Mouse (Mus musculus): ENCODE results near the gene Dbp. TPM values are rescaled to one million over a fixed set of nuclear protein-coding genes. Genes with fewer than 3 reads are reported as not detected.
A peak's percentile ranks its signal among the peaks of the same experiment; 100 is the strongest.

Dbp gene
- polyA plus RNA-seq, 1 experiment from 2014 or later: 3.5 TPM

- H3K4me1 ChIP-seq (ENCODE audit: control insufficient read depth, insufficient read depth, low read length): no peaks in the 10 kb centered on the region
- H3K9ac ChIP-seq (ENCODE audit: low read length): no peak overlapping the region
- 76% methylated on average over 11 of the region's 11 CpGs for WGBS
- ATAC-seq (ENCODE audit: low FRiP score) (no peak), DNase-seq (ENCODE audit: low spot score, missing footprints) (no peak)
- H3K4me2 ChIP-seq: no peak overlapping the region
- no peaks in the 10 kb centered on the region for H3K9me3 ChIP-seq (ENCODE audit: control insufficient read depth, low read length)
- no peaks in the 10 kb centered on the region for H3K27me3 ChIP-seq (ENCODE audit: control insufficient read depth, insufficient read depth, low read length)
- H3K36me3 ChIP-seq (ENCODE audit: control insufficient read depth, insufficient read depth, low read length): no peaks in the 10 kb centered on the region
- H3K4me3 ChIP-seq (ENCODE audit: low read depth, low read length): no peak overlapping the region
- no peak overlapping the region for H3K27ac ChIP-seq (ENCODE audit: low read depth, low read length)
Observed at GRCm38 (mm10) chr7:45689800-45690199, 15.1 kb upstream of the Dbp start.

- H3K36me3 ChIP-seq (ENCODE audit: control insufficient read depth, insufficient read depth, low read length): no peaks in the 10 kb centered on the region
- 77% methylated on average over 2 of the region's 2 CpGs for WGBS
- H3K27me3 ChIP-seq (ENCODE audit: control insufficient read depth, insufficient read depth, low read length): no peaks in the 10 kb centered on the region
- ATAC-seq (ENCODE audit: low FRiP score) (no peak), DNase-seq (ENCODE audit: low spot score, missing footprints) (no peak)
- H3K9me3 ChIP-seq (ENCODE audit: control insufficient read depth, low read length): no peaks in the 10 kb centered on the region
- H3K4me3 ChIP-seq (ENCODE audit: low read depth, low read length): no peak overlapping the region
- H3K9ac ChIP-seq (ENCODE audit: low read length): no peak overlapping the region
- no peak overlapping the region for H3K27ac ChIP-seq (ENCODE audit: low read depth, low read length)
- H3K4me2 ChIP-seq: no peak overlapping the region
- H3K4me1 ChIP-seq (ENCODE audit: control insufficient read depth, insufficient read depth, low read length): 0 out of 2 replicates have a peak, but pooled peaks cover 2% of the 10 kb centered on the region
Observed at GRCm38 (mm10) chr7:45692364-45692763, 12.5 kb upstream of the Dbp start.

- no peaks in the 10 kb centered on the region for H3K36me3 ChIP-seq (ENCODE audit: control insufficient read depth, insufficient read depth, low read length)
- H3K27ac ChIP-seq (ENCODE audit: low read depth, low read length): peak within 1 kb of the TSS; percentile 14; the same call in 1 of the 2 replicates
- 88% methylated on average over 50 of the region's 50 CpGs for WGBS
- 0 out of 2 replicates have a peak, but pooled peaks cover 2% of the 10 kb centered on the region for H3K4me1 ChIP-seq (ENCODE audit: control insufficient read depth, insufficient read depth, low read length)
- peak; percentile 33; the same call in 1 of the 2 replicates for ATAC-seq (ENCODE audit: low FRiP score)
- peaks cover 9% of the 10 kb centered on the region for H3K27me3 ChIP-seq (ENCODE audit: control insufficient read depth, insufficient read depth, low read length)
- no peak within 1 kb of the TSS for H3K4me3 ChIP-seq (ENCODE audit: low read depth, low read length)
- no peak within 1 kb of the TSS for H3K9ac ChIP-seq (ENCODE audit: low read length)
- no peaks in the 10 kb centered on the region for H3K9me3 ChIP-seq (ENCODE audit: control insufficient read depth, low read length)
- no peak within 1 kb of the TSS for H3K4me2 ChIP-seq
- DNase-seq (ENCODE audit: low spot score, missing footprints): no peak
Observed at GRCm38 (mm10) chr7:45693921-45694591, 10.8 kb upstream of the Dbp start, which contains the start of gene Sec1. Sec1 (minus strand) TSS chr7:45694402.

GRCm38 (mm10) chr7:45695098-45695497 is 9.8 kb upstream of the Dbp start:
- Histone ChIP-seq H3K9ac (ENCODE audit: low read length) (no peak overlapping the region), H3K36me3 (ENCODE audit: control insufficient read depth, insufficient read depth, low read length) (no peaks in the 10 kb centered on the region), H3K4me1 (ENCODE audit: control insufficient read depth, insufficient read depth, low read length) (peaks cover 5% of the 10 kb centered on the region), H3K9me3 (ENCODE audit: control insufficient read depth, low read length) (no peaks in the 10 kb centered on the region), H3K27ac (ENCODE audit: low read depth, low read length) (peak overlapping the region; percentile 14; the same call in 1 of the 2 replicates), H3K4me2 (no peak overlapping the region), H3K27me3 (ENCODE audit: control insufficient read depth, insufficient read depth, low read length) (peaks cover 19% of the 10 kb centered on the region), H3K4me3 (ENCODE audit: low read depth, low read length) (no peak overlapping the region)
- WGBS: 27% methylated on average over 6 of the region's 6 CpGs
- no peak for DNase-seq (ENCODE audit: low spot score, missing footprints)
- ATAC-seq (ENCODE audit: low FRiP score): peak; percentile 43; the same call in 1 of the 2 replicates

GRCm38 (mm10) chr7:45697894-45698293 is 7.0 kb upstream of the Dbp start:
- ATAC-seq (ENCODE audit: low FRiP score) (no peak), DNase-seq (ENCODE audit: low spot score, missing footprints) (no peak)
- 86% methylated on average over 7 of the region's 7 CpGs for WGBS
- Histone ChIP-seq H3K4me2 (no peak overlapping the region), H3K27me3 (ENCODE audit: control insufficient read depth, insufficient read depth, low read length) (peaks cover 22% of the 10 kb centered on the region), H3K27ac (ENCODE audit: low read depth, low read length) (no peak overlapping the region), H3K9me3 (ENCODE audit: control insufficient read depth, low read length) (no peaks in the 10 kb centered on the region), H3K4me3 (ENCODE audit: low read depth, low read length) (no peak overlapping the region), H3K36me3 (ENCODE audit: control insufficient read depth, insufficient read depth, low read length) (no peaks in the 10 kb centered on the region), H3K9ac (ENCODE audit: low read length) (no peak overlapping the region), H3K4me1 (ENCODE audit: control insufficient read depth, insufficient read depth, low read length) (peaks cover 15% of the 10 kb centered on the region)

- peak within 1 kb of the TSS; percentile 67 for H3K9ac ChIP-seq (ENCODE audit: low read length)
- WGBS: 1% methylated on average over 36 of the region's 36 CpGs
- DNase-seq (ENCODE audit: low spot score, missing footprints): peak; percentile 92
- H3K4me2 ChIP-seq: peak within 1 kb of the TSS; percentile 82
- H3K4me3 ChIP-seq (ENCODE audit: low read depth, low read length): peak within 1 kb of the TSS; percentile 37
- peaks cover 22% of the 10 kb centered on the region for H3K27me3 ChIP-seq (ENCODE audit: control insufficient read depth, insufficient read depth, low read length)
- H3K27ac ChIP-seq (ENCODE audit: low read depth, low read length): no peak within 1 kb of the TSS; the same call in 1 of the 2 replicates
- H3K36me3 ChIP-seq (ENCODE audit: control insufficient read depth, insufficient read depth, low read length): no peaks in the 10 kb centered on the region
- no peak for ATAC-seq (ENCODE audit: low FRiP score)
- peaks cover 26% of the 10 kb centered on the region for H3K4me1 ChIP-seq (ENCODE audit: control insufficient read depth, insufficient read depth, low read length)
- H3K9me3 ChIP-seq (ENCODE audit: control insufficient read depth, low read length): no peaks in the 10 kb centered on the region
Observed at GRCm38 (mm10) chr7:45699523-45700141, 5.3 kb upstream of the Dbp start, which contains the start of gene Car11. Car11 (plus strand) TSS chr7:45699843.

- Histone ChIP-seq H3K27ac (ENCODE audit: low read depth, low read length) (no peak overlapping the region; the same call in 1 of the 2 replicates), H3K9me3 (ENCODE audit: control insufficient read depth, low read length) (no peaks in the 10 kb centered on the region), H3K27me3 (ENCODE audit: control insufficient read depth, insufficient read depth, low read length) (peaks cover 22% of the 10 kb centered on the region), H3K4me1 (ENCODE audit: control insufficient read depth, insufficient read depth, low read length) (peaks cover 27% of the 10 kb centered on the region), H3K4me3 (ENCODE audit: low read depth, low read length) (peak overlapping the region; percentile 37), H3K36me3 (ENCODE audit: control insufficient read depth, insufficient read depth, low read length) (no peaks in the 10 kb centered on the region), H3K9ac (ENCODE audit: low read length) (peak overlapping the region; percentile 67), H3K4me2 (peak overlapping the region; percentile 82)
- ATAC-seq (ENCODE audit: low FRiP score) (peak; percentile 34), DNase-seq (ENCODE audit: low spot score, missing footprints) (peak; percentile 97)
- WGBS: 1% methylated on average over 20 of the region's 20 CpGs
Observed at GRCm38 (mm10) chr7:45700301-45701015, 4.4 kb upstream of the Dbp start.

GRCm38 (mm10) chr7:45701072-45701471 is 3.8 kb upstream of the Dbp start:
- no peaks in the 10 kb centered on the region for H3K36me3 ChIP-seq (ENCODE audit: control insufficient read depth, insufficient read depth, low read length)
- H3K4me2 ChIP-seq: peak overlapping the region; percentile 82
- H3K27me3 ChIP-seq (ENCODE audit: control insufficient read depth, insufficient read depth, low read length): peaks cover 22% of the 10 kb centered on the region
- peak overlapping the region; percentile 7; the same call in 1 of the 2 replicates for H3K4me3 ChIP-seq (ENCODE audit: low read depth, low read length)
- peak overlapping the region; percentile 42; the same call in 1 of the 2 replicates for H3K27ac ChIP-seq (ENCODE audit: low read depth, low read length)
- H3K9me3 ChIP-seq (ENCODE audit: control insufficient read depth, low read length): no peaks in the 10 kb centered on the region
- ATAC-seq (ENCODE audit: low FRiP score): no peak
- peaks cover 33% of the 10 kb centered on the region for H3K4me1 ChIP-seq (ENCODE audit: control insufficient read depth, insufficient read depth, low read length)
- WGBS: 27% methylated on average over 11 of the region's 11 CpGs
- no peak for DNase-seq (ENCODE audit: low spot score, missing footprints)
- peak overlapping the region; percentile 45 for H3K9ac ChIP-seq (ENCODE audit: low read length)
